Mouse (Mus musculus) myocyte (in vitro differentiated cells): ENCODE measurements around the gene Mlf1.

ENCODE experiments used
- POLR2A ChIP-seq: IDR thresholded peaks from one replicate; pipeline ENCODE4 v1.6.1; 2011; ENCODE audit warnings: low read depth, mild to moderate bottlenecking, control low read depth, moderate library complexity; ENCODE audit not compliant: insufficient read length
- POLR2AphosphoS2 ChIP-seq: IDR thresholded peaks from one replicate; pipeline ENCODE4 v1.6.1; 2011; ENCODE audit warnings: low read depth, control low read depth; ENCODE audit not compliant: insufficient read length
- TCF12 ChIP-seq: IDR thresholded peaks from one replicate; pipeline ENCODE4 v1.6.1; 2011; ENCODE audit warnings: mild to moderate bottlenecking, control low read depth; ENCODE audit not compliant: poor library complexity, insufficient read depth, severe bottlenecking

DNA sequence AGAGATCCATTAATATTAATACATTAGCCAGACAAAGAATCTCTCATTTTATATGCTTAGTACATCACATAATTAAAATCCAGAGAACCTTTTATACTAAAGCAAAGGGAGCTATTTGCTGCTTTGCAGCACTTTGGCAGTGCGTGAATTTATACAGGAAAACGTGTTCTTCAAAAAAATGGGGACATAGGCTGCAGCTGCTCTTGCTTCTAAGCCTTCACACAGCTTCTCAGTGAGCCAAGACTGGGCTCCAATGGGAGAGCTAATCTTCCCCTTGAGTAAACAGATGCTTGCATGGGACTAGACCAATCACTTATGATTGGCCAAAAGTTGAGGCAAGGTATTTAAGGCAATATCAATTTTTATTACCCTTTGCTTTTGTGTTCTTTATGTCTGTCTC is 27.2 kb upstream of the Mlf1 start:
- TF ChIP-seq POLR2AphosphoS2 (no peak), TCF12 (no peak), POLR2A (no peak)
